Mouse (Mus musculus) ovary, postnatal 10 days (tissue): Measurements from ENCODE around the gene Gm20388.

Source experiments
- DNase-seq: peaks from one replicate; pipeline ENCODE4 v3.0.0; 2022; ENCODE audit warnings: low spot score

The Gm20388 gene

DNA sequence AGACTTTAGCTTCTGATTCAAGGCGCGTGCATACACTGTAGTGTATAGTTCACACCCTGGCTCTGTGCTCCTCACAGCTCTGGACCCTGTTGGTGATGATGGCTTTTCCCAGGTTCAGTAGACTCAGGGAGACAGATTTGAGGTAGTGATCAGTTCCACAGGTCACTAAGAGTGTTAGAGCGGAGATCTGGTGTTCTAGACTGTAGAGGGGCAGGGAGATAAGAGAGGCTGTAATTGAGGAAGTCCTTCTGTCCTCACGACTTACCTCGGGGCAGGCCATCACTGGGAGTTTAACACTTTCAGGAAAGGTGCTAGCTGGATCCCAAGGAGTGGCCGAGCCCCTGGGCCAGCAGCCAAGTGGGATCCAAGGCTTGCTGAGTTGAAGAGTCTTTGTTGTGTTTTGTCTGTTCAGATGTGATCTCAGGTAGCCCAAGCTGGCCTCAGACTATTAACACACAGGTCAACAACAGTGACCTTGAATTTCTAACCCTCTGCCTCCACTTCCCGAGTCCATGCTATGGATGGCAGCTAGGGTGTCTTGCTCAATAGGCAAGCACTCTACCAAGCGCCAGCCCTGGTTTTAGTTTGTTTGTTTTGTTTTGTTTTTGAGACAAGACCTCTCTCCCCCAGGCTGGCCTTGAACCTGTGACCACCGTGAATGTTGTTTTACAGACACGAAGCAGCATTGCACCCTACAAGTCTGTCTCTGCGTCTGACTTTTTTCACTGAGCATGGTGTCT is 564.0 kb downstream of the Gm20388 start:
- DNase-seq: no peak

DNA sequence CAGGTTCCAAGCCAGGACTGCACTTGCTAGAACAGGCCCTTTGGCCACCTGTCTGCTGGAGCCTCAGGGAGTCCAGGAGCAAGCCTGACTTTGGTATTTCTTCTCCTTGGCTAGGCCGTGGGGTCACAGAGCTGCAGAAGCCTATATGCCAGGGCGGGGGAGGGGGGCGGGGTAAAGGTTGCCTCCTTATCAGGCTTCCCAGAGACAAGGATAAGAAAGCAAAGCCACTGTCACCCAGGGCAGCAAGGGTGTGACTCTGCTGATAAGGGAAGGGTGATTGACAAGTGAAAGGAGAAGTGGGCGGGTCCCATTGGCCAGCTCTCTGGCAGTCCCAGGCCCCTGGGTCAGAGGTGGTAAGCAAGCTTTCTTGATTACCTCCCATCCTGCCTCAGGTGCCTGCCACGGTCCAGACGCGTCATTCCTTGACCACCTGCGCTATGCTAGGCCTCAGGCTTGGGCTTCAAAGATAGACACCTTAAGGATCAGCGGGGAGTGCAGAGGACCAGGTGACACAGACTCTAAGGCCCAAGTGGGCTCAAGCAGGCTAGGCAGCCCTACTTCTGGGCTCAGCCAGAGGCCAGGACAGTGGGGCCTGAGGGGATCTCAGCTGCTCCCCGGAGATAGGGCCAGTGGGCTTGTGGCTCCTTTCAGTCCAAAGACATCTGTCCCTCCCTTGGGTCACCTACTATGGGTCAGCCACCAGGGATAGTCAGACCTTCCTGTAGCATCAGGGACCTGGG is 565.0 kb downstream of the Gm20388 start:
- no peak for DNase-seq

DNA sequence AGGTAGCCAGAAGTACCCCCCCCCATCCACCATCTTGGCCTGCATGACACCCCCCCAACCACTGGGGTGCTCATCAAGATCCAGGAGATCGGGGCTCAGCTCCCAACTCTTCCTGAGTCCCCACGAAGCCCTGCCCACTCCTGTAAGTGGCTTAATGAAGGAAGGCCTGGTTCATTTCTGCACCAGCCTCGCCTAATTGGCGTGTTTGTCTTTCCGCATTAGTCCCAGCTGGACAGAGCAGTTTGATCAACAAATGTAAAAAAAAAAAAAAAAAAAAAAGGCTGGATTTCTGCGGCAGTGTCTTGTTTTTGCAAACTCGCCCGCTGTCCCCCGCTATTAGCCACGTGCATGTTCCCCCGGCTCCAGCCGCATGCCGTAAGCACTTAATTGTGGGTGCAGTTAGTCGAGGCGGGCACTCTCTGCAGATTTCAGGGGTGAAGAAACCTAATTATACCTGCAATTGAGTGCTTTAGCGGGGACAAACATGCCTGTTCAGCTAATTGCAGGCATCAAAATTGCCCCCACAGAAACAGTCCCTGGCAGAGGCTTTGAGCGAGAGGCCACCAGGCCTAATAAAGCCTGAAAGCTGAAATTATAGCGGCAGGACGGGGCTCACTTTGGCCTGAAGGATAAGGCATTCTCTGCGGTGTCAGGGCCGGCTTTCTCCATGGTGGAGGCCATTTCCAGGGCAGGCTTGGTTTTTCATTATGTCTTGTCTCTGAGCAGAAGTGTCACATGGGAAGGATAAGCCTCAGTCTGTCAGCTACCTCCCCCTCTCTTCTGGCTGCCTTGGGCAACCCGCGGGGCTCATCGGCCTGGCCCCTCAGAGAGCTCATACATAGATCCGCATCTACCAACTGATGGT is 566.3 kb downstream of the Gm20388 start:
- DNase-seq: no peak

DNA sequence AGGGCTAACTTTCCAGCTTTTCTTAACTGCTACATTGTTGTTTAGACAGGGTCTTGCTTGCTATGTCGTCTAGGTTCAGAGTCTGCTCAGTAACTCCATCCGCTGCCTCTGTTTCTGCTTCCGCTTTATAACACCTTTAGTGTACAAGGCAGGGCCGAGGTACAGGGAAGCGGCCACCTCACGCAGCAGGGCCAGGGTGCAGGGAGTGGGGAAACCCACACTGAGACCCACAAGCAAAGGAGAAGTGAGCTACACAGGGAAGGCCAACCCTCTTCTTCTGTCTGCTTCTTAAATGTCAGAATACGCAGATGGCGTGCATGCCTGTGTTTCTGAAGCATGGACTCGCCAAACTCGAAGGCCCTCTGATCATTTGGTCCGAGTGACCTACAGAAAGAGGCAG is 568.1 kb downstream of the Gm20388 start:
- no peak for DNase-seq

DNA sequence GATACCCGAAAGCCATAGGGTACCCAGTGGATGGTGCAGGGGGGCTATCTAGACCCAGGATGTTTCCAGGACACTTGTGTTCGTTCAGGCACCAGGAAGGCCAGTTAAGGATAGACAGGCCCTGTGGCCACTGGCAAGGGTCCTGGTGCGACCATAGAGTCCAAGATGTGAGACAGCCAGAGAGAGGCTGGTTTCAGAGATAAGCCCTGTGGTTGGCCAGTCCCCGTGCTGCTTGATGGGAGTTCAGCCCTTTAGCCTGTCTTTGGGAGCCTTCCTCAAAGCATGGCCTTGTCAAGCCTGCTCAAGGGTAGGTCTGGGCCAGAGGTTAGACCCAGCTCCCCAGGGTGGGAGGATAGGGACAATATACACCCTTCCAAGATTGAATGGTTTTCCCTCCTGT is 569.0 kb downstream of the Gm20388 start:
- no peak for DNase-seq

DNA sequence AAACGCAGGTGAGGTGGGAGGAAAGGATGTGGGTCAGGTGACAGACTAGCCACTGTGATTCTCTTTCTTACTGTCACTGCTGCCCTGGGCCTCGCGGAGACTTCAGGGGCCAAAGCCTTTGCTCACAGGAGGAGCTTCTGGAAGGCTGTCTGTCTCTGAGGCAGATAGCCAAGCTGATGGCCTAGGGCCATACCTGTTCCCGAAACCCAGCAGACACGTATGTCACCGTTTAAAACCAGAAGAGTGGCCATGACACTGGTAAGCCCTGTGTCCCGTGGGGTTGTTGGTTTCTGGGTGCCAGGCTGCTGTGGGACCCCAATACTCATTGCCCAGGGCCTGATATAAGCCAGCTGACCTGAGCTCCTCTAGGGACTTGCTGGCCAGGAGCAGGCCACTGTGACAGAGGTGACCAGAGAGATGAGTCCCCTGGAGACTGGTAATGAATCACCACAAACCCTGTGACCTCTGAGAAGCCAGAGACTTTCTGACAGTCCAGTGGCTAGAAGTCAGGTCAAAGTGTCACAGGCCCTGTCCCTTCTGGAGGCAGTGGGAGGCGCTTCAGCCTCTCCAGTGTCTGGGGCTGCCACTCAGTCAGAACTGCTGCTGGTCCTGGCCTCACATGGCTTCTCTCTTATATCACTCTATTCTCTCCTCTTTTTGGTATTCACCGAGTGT is 571.5 kb downstream of the Gm20388 start:
- no peak for DNase-seq

DNA sequence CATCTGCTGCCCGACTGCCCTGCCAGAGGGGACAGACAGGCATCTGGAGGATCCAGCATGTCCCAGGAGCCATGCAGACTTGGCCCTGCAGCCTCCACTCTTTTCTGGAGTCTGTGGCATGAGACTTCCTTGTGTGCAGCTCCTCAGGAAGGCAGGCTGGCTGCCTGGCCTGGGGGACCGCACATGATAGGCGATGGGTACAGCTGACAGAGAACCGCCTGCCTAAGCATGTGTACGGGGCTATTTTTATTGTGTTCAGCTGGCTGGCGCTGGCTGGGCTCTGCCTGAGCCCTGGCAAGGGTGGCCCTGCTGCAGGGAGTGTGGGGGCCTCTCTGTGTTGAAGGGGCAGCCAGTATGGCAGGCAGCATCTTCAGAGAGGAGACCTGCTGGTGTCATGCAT is 573.8 kb downstream of the Gm20388 start:
- DNase-seq: no peak

DNA sequence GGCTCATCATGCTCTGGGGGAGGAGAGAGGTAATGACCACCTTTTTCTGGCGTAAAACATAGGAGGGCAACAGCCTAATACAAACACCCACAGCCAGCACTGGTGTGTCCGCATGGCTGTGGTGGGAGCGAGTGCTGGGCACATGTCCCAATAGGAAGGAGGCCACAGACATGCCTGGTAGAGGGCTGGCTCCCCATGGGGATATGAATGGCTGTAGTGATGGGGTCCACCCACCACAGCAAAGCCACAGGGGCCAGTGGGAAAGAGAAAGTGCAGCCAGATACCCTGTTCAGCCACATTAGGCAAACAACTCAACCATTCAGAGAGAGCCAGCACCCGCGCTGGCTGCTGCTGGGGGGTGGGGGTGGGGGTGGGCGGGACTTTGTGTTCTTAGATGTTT is 574.5 kb downstream of the Gm20388 start:
- no peak for DNase-seq

DNA sequence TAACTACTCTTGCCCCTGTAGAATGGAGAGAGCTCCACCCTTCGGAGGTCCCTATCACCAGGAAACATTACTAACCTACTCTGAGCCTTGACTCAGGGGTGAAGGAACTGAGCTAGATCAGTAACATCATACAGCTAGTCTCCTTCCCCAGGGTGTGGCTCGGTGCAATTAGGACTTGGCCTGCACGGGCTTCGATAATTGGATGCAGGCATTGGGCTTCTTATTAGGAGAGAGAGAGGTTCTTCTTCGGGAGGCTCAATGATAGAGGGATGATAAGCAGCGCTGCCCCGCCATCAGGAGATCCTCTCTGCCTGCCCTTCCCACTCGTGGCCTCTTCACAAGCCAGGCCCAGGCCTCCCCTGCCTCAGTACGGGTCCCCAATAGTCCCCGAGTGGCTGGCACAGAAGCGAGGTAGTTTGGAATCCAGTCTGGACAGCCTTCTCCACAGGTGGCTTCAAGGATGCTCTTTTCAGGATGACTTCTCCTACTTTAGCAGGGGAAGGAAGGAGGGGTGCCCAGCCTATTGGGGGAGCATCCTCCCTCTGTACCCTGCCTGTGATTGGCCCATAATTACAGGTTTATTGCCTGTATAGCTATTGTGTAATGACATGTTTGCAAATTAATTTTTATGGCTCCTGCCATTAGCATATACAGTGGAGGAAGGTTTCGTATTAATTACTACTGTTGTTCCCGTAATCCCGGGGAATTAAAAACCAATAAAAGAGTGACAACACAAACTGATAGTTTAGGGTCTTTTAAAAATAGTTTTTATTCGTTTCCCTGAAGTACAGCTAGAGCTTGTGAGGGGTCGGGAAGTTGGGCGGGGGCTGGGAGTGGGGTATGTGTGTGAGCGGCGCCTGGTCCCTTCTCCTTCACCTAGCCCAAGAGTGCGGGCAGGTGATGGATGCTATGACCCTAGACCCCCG is 575.2 kb downstream of the Gm20388 start:
- DNase-seq: no peak

DNA sequence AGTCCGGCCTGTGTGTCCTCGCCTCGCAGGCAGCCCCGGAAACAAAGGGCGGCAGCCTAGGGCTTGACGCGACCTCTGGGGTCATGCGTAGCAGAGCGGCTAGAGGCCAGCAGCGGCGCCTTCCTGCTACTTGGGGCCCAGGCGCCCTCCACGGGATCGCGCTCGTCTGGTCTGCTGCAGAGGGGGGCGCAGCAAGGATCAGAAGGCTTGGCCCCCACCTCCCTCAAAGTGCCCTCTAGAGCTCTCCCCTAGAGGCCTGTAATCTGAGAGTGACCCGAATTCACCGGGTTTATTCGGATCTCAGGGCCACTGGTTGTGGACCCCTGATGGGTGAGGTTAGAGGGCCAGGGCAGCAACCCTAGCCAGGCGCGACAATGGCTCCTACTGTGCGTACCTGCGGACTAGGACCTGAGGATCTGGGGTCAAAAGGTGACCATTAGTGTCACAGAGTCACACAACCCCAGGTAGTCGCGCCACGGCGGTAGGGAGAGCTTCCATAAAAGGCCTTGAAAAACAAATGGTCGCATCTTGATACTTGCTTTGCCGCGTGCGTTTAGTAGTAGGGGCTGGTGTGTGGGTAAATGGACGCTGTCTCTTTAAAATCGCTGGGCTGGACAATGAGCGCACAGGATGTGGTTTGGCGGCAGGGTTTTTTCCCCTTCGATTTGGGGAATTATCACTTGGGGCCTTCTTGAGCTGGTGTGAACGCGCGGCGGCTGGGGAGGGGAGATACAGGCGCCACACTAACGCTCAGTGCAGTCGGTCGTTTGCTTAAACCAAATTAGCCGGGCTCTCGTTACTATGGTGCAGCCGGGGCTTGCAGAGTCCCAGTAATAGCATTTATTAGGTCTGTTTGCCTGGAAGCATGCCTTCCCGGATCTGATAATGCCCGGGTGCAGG is 576.1 kb downstream of the Gm20388 start:
- DNase-seq: no peak

DNA sequence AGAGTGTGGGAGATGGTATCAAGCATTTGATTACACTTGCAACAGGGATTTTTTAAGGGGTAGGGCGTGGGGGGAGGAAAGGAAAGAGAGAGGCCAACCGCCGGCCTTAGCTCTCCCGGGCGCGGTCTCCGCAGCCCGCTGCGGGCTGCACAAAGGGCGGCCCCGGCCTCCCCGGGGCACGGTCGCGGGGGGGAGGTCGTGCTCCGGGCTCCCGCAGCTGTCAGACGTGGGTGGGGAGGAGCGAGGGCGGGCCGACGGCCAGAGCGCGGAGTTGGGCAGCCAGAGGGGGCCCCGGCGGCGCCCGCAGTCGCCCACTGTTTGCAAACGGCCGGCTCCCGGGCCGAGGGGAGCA is 576.7 kb downstream of the Gm20388 start:
- DNase-seq: no peak

DNA sequence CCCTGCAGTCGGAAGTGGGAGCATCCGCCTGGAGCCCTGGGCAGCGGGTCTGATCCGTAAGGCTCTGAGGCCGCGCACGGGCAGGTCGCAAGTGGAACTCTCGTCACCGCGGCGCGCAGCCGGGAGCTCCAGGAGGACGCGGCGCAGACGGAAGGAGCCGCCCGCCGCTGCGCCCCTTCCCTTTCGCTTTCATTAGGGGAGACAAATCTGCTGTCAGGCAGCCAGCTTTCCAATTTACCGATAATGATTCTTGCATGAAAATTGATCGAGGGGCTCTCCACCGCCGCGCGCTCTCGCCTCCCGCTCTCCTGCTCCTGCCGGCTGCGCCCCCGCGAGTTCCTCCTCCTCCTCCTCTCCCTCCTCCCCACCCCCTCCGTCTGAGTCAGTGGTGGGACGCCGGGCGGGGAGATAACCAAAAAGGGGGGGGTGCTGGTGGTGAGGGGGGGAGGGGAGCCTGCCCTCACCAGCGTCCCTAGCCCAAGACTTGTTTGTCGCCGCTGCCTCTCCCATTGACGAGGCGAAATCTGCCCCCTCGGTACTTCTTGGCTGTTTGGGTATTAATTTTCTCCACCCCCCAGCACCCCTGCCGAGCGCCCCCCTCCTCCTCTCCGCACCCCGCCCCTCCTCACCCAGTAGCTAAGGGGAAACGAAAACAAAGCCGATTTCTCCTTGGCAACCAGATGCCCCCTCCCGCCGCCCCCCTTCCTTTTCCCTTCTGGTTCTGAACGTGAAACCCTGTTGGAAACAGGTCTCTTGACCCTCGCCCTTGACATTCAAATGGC is 577.3 kb downstream of the Gm20388 start:
- DNase-seq: no peak

DNA sequence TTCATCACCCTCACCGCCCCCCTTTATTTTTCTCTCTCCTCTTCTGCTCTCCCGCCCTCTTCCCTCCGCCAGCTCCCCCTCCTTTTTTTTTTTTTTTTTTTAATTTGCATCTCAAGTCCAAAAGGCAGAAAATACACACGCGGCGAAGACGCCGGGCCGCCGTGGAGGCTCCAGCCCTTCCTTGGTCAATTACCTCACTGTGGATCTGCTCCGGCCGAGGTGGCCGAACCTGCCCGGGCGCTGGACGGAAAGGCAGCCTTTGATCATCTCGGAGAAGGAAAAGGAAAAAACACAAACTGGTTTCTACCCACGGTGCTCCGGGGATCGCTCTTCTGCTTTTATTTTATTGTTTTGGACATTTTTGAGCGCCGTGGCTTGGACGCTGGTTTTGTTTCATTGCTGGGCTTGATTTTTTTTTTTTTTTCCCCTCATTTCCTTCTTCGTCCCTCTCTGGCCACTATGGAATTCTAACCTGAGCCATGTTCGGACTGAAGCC is 578.0 kb downstream of the Gm20388 start:
- no peak for DNase-seq

DNA sequence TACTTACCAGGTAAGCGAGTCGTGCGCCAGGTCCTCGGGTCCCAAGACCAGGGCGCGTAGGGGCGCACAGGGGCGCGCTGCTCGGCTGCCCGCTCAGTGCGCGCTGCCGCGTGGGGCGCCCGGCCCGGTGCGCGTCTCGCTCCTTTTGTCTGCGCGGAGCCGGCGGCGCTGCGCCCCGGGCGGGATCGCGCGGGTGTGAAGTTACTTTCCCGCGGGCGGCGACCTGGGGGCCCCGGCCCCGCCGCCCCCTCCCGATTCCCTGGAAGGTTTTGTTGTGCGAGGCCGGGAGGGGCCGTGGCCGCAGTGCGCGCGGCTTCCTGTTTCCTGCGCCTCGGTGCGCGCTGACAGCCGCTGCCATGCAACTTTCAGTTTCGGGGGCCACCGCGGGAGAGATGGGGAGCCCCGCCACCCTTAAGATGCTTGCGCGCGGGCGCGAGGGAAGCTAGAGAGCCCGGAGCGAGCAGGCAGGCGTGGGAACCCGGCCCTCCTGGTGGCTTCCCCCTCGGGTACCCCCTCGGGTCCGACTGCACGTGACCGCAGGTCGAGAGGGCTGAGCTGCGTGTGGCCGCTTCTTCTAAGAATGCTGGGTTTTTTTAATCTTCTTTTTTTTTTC is 578.6 kb downstream of the Gm20388 start:
- DNase-seq: no peak

DNA sequence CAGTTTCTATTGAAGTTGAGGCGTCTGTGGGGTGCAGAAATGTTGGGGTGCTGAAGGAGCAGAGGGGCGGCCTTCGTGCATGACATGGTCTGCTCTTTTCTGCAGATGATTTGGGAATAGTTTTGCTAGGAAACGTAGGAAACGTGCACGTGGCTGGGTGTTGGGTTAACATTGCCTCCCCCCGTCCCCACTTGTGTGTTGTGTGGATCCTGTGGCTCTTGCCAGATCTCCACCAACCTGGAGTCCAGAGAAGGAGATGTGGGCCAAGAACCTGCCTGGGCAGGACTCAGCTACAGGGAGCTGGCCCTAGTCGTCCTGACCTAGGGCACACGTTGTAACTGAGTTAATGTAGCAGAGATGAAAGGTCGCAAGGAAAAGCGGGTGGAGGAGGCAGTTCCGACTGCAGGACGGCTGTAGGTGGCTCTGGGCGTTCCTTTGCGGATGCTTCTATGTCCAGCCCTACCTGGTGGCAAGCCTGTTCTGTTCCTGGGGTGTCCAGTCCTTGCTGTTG is 579.2 kb downstream of the Gm20388 start:
- no peak for DNase-seq

DNA sequence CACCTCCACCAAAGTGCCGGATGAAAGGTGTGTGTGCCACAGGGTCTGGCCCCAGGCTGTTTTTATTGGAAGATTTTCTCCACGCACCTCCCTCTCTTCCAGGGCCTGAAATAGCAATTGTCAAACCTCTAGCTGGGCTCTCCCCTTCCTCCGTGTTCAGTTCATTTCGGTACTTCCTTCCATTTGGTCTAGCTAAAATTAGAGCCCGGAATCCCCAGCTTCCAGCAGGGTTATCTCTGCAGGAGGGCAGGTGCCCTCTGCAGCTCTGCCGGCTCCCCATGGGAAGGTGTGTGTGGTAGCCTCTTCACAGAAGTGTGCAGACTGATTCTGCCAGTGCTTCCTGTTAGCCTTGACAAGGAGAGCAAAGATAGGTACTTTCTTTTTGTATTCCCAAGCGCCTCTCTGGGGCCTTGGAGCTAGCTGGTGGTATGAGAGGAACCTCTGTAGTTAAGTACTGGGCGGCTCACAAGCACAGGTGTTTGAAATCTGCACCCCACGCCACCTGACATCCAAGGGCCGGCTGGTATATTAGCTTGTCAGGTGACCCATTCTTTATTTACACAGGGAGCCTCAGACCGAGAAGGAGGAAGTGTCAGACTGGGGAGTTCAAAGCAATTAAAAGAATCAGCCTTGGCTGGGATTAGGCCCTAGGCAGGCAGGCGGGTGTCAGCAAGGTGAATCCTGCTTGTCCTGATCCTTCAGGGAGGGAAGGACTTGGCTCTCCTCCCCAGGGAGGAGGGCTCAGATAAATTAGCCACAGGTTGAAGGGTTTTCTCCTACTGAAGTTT is 579.9 kb downstream of the Gm20388 start:
- DNase-seq: no peak

DNA sequence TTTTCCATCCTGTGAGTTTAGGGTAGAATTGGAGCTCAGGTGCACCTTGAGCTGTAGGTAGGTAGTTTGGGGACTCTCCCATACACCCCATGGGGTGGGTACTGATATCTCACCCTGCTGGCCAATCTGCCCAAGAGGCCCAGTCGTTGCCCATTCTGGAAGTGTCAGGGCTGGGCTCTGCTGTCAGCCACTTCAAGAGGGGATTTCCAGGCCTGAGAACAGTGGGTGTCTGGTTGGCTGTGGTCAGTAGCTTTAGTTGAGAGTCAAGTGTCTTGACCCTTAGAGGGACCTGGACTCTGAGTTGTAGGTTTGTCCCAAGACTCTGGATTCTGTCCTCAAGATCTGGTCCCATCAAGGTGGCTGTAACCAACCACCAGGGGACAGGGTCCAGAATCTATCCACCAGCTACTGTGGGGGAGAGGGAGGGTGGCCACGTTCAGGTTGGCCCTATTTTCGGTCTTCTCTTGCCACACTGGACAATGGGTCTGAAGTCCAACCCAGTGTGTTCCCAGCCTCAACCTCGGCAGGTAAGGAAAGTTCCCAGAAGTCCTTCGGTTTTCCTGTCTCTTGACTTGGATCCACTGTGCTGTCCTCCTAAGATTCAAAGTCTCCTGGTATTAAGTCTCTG is 580.6 kb downstream of the Gm20388 start:
- DNase-seq: no peak
